Mouse (Mus musculus): ENCODE results near the gene Nav1. TPM values are rescaled to one million over a fixed set of nuclear protein-coding genes. Genes with fewer than 3 reads are reported as not detected.

Nav1 gene
- polyA plus RNA-seq, 1 experiment from 2014 or later: 25.6 TPM

DNA sequence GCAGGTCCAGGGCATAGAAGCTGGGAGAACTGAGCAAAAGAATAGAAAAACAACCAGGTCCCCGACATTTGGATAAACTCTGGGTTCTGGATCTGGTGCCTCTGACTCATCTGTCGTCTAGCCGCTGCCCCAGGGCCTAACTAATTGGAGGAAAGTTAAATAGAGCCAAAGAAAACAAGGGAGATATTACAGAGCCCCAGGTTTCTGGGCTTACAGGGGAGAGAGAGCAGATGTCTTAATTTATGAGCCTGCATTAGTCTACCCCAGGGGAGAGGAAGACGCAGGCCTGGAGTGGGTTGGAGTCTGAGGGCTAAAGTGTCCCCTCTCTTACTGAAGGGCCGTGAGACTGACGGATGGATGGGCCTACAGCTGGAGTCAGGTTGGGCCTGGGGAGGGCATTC lies 29.0 kb upstream of the Nav1 start:
- Histone ChIP-seq H3K4me1 (ENCODE audit: control insufficient read depth, insufficient read depth, low read length) (peaks cover 5% of the 10 kb centered on the region; the same call in 1 of the 2 replicates), H3K4me3 (ENCODE audit: low read depth, low read length) (no peak overlapping the region), H3K4me2 (replicated peaks; ENCODE audit: low read depth, low read length) (no peak overlapping the region), H3K27ac (ENCODE audit: low read length) (no peak overlapping the region), H3K27me3 (ENCODE audit: control insufficient read depth, insufficient read depth, low read length) (no peaks in the 10 kb centered on the region), H3K9me3 (ENCODE audit: control insufficient read depth, low read depth, low read length) (no peaks in the 10 kb centered on the region), H3K36me3 (ENCODE audit: control insufficient read depth, insufficient read depth, low read length) (no peaks in the 10 kb centered on the region), H3K9ac (replicated peaks; ENCODE audit: low read depth, low read length) (no peak overlapping the region)
- ATAC-seq (ENCODE audit: insufficient number of reproducible peaks, insufficient read depth, low FRiP score, low read depth): no peak
- 61% methylated on average over 6 of the region's 6 CpGs for WGBS

GRCm38 (mm10) chr1:135635323-135636064 lies 28.4 kb upstream of the Nav1 start:
- H3K36me3 ChIP-seq (ENCODE audit: control insufficient read depth, insufficient read depth, low read length): no peaks in the 10 kb centered on the region
- no peak overlapping the region for H3K27ac ChIP-seq (ENCODE audit: low read length)
- ATAC-seq (ENCODE audit: insufficient number of reproducible peaks, insufficient read depth, low FRiP score, low read depth): no peak
- WGBS: 78% methylated on average over 11 of the region's 11 CpGs
- H3K27me3 ChIP-seq (ENCODE audit: control insufficient read depth, insufficient read depth, low read length): no peaks in the 10 kb centered on the region
- no peaks in the 10 kb centered on the region for H3K9me3 ChIP-seq (ENCODE audit: control insufficient read depth, low read depth, low read length)
- H3K9ac ChIP-seq (replicated peaks; ENCODE audit: low read depth, low read length): no peak overlapping the region
- H3K4me1 ChIP-seq (ENCODE audit: control insufficient read depth, insufficient read depth, low read length): peaks cover 5% of the 10 kb centered on the region; the same call in 1 of the 2 replicates
- H3K4me3 ChIP-seq (ENCODE audit: low read depth, low read length): no peak overlapping the region
- no peak overlapping the region for H3K4me2 ChIP-seq (replicated peaks; ENCODE audit: low read depth, low read length)

DNA sequence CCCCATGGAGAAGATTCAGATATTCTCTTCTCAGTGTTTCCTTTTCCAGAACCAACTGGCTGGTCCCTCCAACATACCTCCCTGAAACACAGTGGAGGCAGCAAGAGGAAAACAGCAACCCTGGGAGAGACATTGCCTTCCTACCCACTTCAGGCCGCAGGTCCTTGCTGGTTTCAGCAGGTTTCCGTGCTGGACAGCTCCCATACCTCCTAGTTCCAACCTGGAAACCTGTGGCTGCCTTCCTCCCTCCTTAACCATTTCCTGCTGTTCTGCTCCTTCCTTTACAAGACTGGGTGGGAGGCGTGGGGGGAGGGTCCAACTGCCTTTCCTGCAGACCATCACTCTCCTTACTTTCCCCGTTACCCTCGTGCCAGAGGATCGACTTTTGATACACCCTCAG lies 27.7 kb upstream of the Nav1 start:
- H3K9me3 ChIP-seq (ENCODE audit: control insufficient read depth, low read depth, low read length): no peaks in the 10 kb centered on the region
- H3K36me3 ChIP-seq (ENCODE audit: control insufficient read depth, insufficient read depth, low read length): no peaks in the 10 kb centered on the region
- no peak overlapping the region for H3K27ac ChIP-seq (ENCODE audit: low read length)
- no peak for ATAC-seq (ENCODE audit: insufficient number of reproducible peaks, insufficient read depth, low FRiP score, low read depth)
- no peak overlapping the region for H3K4me3 ChIP-seq (ENCODE audit: low read depth, low read length)
- 16% methylated on average over 6 of the region's 6 CpGs for WGBS
- no peak overlapping the region for H3K4me2 ChIP-seq (replicated peaks; ENCODE audit: low read depth, low read length)
- no peak overlapping the region for H3K9ac ChIP-seq (replicated peaks; ENCODE audit: low read depth, low read length)
- H3K27me3 ChIP-seq (ENCODE audit: control insufficient read depth, insufficient read depth, low read length): no peaks in the 10 kb centered on the region
- peaks cover 5% of the 10 kb centered on the region; the same call in 1 of the 2 replicates for H3K4me1 ChIP-seq (ENCODE audit: control insufficient read depth, insufficient read depth, low read length)

DNA sequence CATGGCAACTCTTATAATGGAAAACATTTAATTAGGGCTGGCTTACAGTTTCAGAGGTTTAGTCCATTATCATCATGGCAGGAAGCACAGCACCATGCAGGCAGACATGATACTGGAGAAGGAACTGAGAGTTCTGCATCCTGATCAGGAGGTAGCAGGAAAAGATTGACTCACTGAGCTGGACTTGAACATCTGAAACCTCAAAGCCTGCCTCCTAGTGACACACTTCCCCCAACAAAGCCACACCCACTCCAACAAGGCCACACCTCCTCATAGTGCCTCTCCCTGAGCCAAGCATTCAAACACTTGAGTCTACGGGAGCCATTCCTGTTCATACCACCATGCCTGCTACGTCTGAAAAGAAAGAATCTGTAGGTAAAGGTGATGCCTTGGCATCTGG lies 26.8 kb upstream of the Nav1 start:
- no peak for ATAC-seq (ENCODE audit: insufficient number of reproducible peaks, insufficient read depth, low FRiP score, low read depth)
- Histone ChIP-seq H3K4me1 (ENCODE audit: control insufficient read depth, insufficient read depth, low read length) (peaks cover 5% of the 10 kb centered on the region; the same call in 1 of the 2 replicates), H3K36me3 (ENCODE audit: control insufficient read depth, insufficient read depth, low read length) (no peaks in the 10 kb centered on the region), H3K9ac (replicated peaks; ENCODE audit: low read depth, low read length) (no peak overlapping the region), H3K27me3 (ENCODE audit: control insufficient read depth, insufficient read depth, low read length) (no peaks in the 10 kb centered on the region), H3K4me2 (replicated peaks; ENCODE audit: low read depth, low read length) (no peak overlapping the region), H3K27ac (ENCODE audit: low read length) (no peak overlapping the region), H3K4me3 (ENCODE audit: low read depth, low read length) (no peak overlapping the region), H3K9me3 (ENCODE audit: control insufficient read depth, low read depth, low read length) (no peaks in the 10 kb centered on the region)
- 81% methylated on average over 2 of the region's 2 CpGs for WGBS

- no peaks in the 10 kb centered on the region for H3K27me3 ChIP-seq (ENCODE audit: control insufficient read depth, insufficient read depth, low read length)
- WGBS: 85% methylated on average over 4 of the region's 4 CpGs
Observed at GRCm38 (mm10) chr1:135633478-135633877, 26.4 kb upstream of the Nav1 start.

GRCm38 (mm10) chr1:135632199-135632598 lies 25.1 kb upstream of the Nav1 start:
- no peak for ATAC-seq (ENCODE audit: insufficient number of reproducible peaks, insufficient read depth, low FRiP score, low read depth)
- WGBS: 74% methylated on average over 1 of the region's 1 CpGs
- H3K4me2 ChIP-seq (replicated peaks; ENCODE audit: low read depth, low read length): no peak overlapping the region
- H3K9ac ChIP-seq (replicated peaks; ENCODE audit: low read depth, low read length): no peak overlapping the region
- no peak overlapping the region for H3K4me3 ChIP-seq (ENCODE audit: low read depth, low read length)
- no peaks in the 10 kb centered on the region for H3K9me3 ChIP-seq (ENCODE audit: control insufficient read depth, low read depth, low read length)
- no peaks in the 10 kb centered on the region for H3K27me3 ChIP-seq (ENCODE audit: control insufficient read depth, insufficient read depth, low read length)
- H3K4me1 ChIP-seq (ENCODE audit: control insufficient read depth, insufficient read depth, low read length): peaks cover 5% of the 10 kb centered on the region; the same call in 1 of the 2 replicates
- no peak overlapping the region for H3K27ac ChIP-seq (ENCODE audit: low read length)
- no peaks in the 10 kb centered on the region for H3K36me3 ChIP-seq (ENCODE audit: control insufficient read depth, insufficient read depth, low read length)

More at GRCm38 (mm10) chr1:135633478-135633877, 26.4 kb upstream of the Nav1 start:
- no peak for ATAC-seq (ENCODE audit: insufficient number of reproducible peaks, insufficient read depth, low FRiP score, low read depth)
- Histone ChIP-seq H3K9me3 (ENCODE audit: control insufficient read depth, low read depth, low read length) (no peaks in the 10 kb centered on the region), H3K9ac (replicated peaks; ENCODE audit: low read depth, low read length) (no peak overlapping the region), H3K4me1 (ENCODE audit: control insufficient read depth, insufficient read depth, low read length) (peaks cover 5% of the 10 kb centered on the region; the same call in 1 of the 2 replicates), H3K4me2 (replicated peaks; ENCODE audit: low read depth, low read length) (no peak overlapping the region), H3K27ac (ENCODE audit: low read length) (no peak overlapping the region), H3K4me3 (ENCODE audit: low read depth, low read length) (no peak overlapping the region), H3K36me3 (ENCODE audit: control insufficient read depth, insufficient read depth, low read length) (no peaks in the 10 kb centered on the region)

- H3K9me3 ChIP-seq (ENCODE audit: control insufficient read depth, low read depth, low read length): no peaks in the 10 kb centered on the region
- no peak overlapping the region for H3K27ac ChIP-seq (ENCODE audit: low read length)
- H3K36me3 ChIP-seq (ENCODE audit: control insufficient read depth, insufficient read depth, low read length): no peaks in the 10 kb centered on the region
- no peak overlapping the region for H3K9ac ChIP-seq (replicated peaks; ENCODE audit: low read depth, low read length)
- no peaks in the 10 kb centered on the region for H3K27me3 ChIP-seq (ENCODE audit: control insufficient read depth, insufficient read depth, low read length)
- no peak for ATAC-seq (ENCODE audit: insufficient number of reproducible peaks, insufficient read depth, low FRiP score, low read depth)
- peaks cover 5% of the 10 kb centered on the region; the same call in 1 of the 2 replicates for H3K4me1 ChIP-seq (ENCODE audit: control insufficient read depth, insufficient read depth, low read length)
- H3K4me3 ChIP-seq (ENCODE audit: low read depth, low read length): no peak overlapping the region
- H3K4me2 ChIP-seq (replicated peaks; ENCODE audit: low read depth, low read length): no peak overlapping the region
- 36% methylated on average over 8 of the region's 8 CpGs for WGBS
Observed at GRCm38 (mm10) chr1:135631515-135631914, 24.4 kb upstream of the Nav1 start.

DNA sequence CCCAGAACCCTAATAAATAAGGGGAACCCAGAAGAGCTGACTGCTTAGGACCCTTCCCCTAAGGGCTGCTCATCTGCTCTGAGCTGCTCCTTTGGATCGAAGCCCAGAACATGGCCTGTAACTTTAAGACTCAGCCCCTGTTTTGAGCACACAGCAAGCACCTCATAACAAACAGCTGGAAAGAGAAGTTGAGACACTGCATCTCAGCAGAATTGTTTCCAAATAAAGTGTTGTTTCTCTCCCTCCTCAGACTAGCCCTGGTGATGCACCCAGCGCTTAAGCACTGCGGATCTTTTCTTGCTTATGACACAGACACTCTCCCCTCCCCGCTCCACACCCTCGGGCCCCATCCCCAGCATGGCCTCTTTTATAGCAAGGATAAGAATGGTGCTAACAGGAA lies 22.8 kb upstream of the Nav1 start:
- ATAC-seq (ENCODE audit: insufficient number of reproducible peaks, insufficient read depth, low FRiP score, low read depth): no peak
- Histone ChIP-seq H3K9me3 (ENCODE audit: control insufficient read depth, low read depth, low read length) (no peaks in the 10 kb centered on the region), H3K4me2 (replicated peaks; ENCODE audit: low read depth, low read length) (no peak overlapping the region), H3K27me3 (ENCODE audit: control insufficient read depth, insufficient read depth, low read length) (no peaks in the 10 kb centered on the region), H3K4me1 (ENCODE audit: control insufficient read depth, insufficient read depth, low read length) (peaks cover 5% of the 10 kb centered on the region; the same call in 1 of the 2 replicates), H3K27ac (ENCODE audit: low read length) (no peak overlapping the region), H3K9ac (replicated peaks; ENCODE audit: low read depth, low read length) (no peak overlapping the region), H3K36me3 (ENCODE audit: control insufficient read depth, insufficient read depth, low read length) (no peaks in the 10 kb centered on the region), H3K4me3 (ENCODE audit: low read depth, low read length) (no peak overlapping the region)
- WGBS: 82% methylated on average over 5 of the region's 5 CpGs

GRCm38 (mm10) chr1:135626218-135626617 lies 19.1 kb upstream of the Nav1 start:
- 74% methylated on average over 6 of the region's 6 CpGs for WGBS
- no peaks in the 10 kb centered on the region for H3K36me3 ChIP-seq (ENCODE audit: control insufficient read depth, insufficient read depth, low read length)
- no peak overlapping the region for H3K4me3 ChIP-seq (ENCODE audit: low read depth, low read length)
- no peak overlapping the region for H3K4me2 ChIP-seq (replicated peaks; ENCODE audit: low read depth, low read length)
- H3K9ac ChIP-seq (replicated peaks; ENCODE audit: low read depth, low read length): no peak overlapping the region
- no peak overlapping the region for H3K27ac ChIP-seq (ENCODE audit: low read length)
- ATAC-seq (ENCODE audit: insufficient number of reproducible peaks, insufficient read depth, low FRiP score, low read depth): no peak
- H3K27me3 ChIP-seq (ENCODE audit: control insufficient read depth, insufficient read depth, low read length): no peaks in the 10 kb centered on the region
- no peaks in the 10 kb centered on the region for H3K4me1 ChIP-seq (ENCODE audit: control insufficient read depth, insufficient read depth, low read length)
- H3K9me3 ChIP-seq (ENCODE audit: control insufficient read depth, low read depth, low read length): no peaks in the 10 kb centered on the region
